Mouse (Mus musculus): ENCODE results near the gene Itgb2l.

DNA sequence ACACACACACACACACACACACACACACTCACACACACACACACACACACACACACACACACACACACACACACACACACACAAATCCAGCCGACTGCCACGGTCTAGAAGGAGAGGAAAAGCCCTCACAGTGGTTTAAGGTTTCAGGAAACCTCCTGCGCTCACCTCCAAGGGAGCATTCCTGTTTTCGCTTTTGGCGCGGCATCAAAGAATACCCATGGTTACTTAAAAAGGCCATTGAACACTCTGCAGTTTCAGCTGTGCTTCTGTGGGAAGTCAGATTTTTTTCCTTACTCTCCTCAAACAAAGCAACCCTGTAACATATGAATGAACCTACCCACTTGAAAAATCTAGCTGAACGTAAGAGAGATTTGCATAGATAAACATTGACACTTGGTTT is 67.1 kb downstream of the Itgb2l start:
- TF ChIP-seq CTCF (IDR thresholded peaks at IDR 0.05; ENCODE audit: borderline replicate concordance, extremely low read depth, insufficient read depth, insufficient read length) (no peak), POLR2A (IDR thresholded peaks at IDR 0.05; ENCODE audit: borderline replicate concordance, extremely low read depth, insufficient read depth, insufficient read length, poor library complexity, severe bottlenecking) (no peak)
